Mouse (Mus musculus): ENCODE measurements around the gene Palld. TPM values are rescaled to one million over a fixed set of nuclear protein-coding genes. Genes with fewer than 3 reads are reported as not detected.
A peak's percentile ranks its signal among the peaks of the same experiment; 100 is the strongest.

Gene Palld
- polyA plus RNA-seq, 1 experiment from 2014 or later = 70.4 TPM

DNA sequence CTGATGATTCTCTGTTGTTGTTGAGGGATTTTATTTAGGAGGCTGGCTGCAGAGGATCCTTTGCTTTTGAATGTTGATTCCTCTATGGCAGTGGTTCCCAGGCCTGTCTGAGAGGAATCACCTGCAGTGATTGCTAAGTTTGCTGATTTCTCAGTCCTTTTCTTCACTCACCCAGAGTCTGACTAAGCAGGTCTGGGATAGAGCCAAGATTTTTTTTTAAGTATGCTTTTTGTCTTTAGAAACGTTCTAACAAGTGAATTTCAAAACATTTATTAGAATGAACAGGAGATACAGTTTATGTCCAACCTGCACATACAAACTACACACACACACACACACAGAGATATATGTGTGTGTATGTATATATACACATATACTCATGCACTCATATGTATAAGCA is 211.1 kb downstream of the Palld start:
- no peaks in the 10 kb centered on the region for H3K27me3 ChIP-seq (replicated peaks; ENCODE audit: control insufficient read depth, insufficient read depth, low read length)
- WGBS = 39% methylated on average over 1 of the region's 1 CpGs
- ATAC-seq = no peak
- H3K36me3 ChIP-seq (ENCODE audit: control insufficient read depth, insufficient read depth, low read length) = no peaks in the 10 kb centered on the region
- H3K9ac ChIP-seq (ENCODE audit: low read depth, low read length) = no peak overlapping the region
- no peak overlapping the region for H3K4me2 ChIP-seq (ENCODE audit: low read depth, low read length)
- no peaks in the 10 kb centered on the region for H3K9me3 ChIP-seq (ENCODE audit: control insufficient read depth, low read length)
- H3K4me1 ChIP-seq (ENCODE audit: control insufficient read depth, insufficient read depth, low read length) = no peaks in the 10 kb centered on the region
- no peak overlapping the region for H3K4me3 ChIP-seq (ENCODE audit: low read length)
- no peak overlapping the region for H3K27ac ChIP-seq (ENCODE audit: low read length)

- Histone ChIP-seq H3K4me1 (ENCODE audit: control insufficient read depth, insufficient read depth, low read length) (no peaks in the 10 kb centered on the region), H3K27me3 (replicated peaks; ENCODE audit: control insufficient read depth, insufficient read depth, low read length) (no peaks in the 10 kb centered on the region), H3K9ac (ENCODE audit: low read depth, low read length) (no peak overlapping the region), H3K4me2 (ENCODE audit: low read depth, low read length) (no peak overlapping the region), H3K9me3 (ENCODE audit: control insufficient read depth, low read length) (no peaks in the 10 kb centered on the region), H3K36me3 (ENCODE audit: control insufficient read depth, insufficient read depth, low read length) (no peaks in the 10 kb centered on the region; the same call in 1 of the 2 replicates), H3K4me3 (ENCODE audit: low read length) (no peak overlapping the region), H3K27ac (ENCODE audit: low read length) (no peak overlapping the region)
- 70% methylated on average over 4 of the region's 4 CpGs for WGBS
- peak; percentile 56 for ATAC-seq
These were observed 215.4 kb downstream of the Palld start for GRCm38 (mm10) chr8:61687071-61687470.

DNA sequence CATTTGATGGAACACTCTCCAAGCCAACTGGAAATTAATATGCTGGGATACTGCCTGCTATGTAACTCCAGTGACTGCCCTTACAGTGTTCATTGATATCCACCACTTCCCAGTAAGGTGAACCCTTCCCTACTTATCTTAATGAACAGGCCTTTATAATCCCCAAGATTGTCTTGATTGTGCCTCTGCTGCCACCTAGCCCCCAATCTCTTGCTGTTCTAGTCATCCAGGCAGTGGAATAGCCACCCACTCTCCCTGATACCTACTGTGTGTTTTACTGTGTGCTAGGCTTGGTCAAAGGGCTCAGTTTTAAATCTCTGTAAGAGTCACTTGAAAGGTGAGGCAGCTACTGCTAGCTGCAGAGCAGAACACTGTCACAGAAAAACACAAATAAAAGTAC is 216.2 kb downstream of the Palld start:
- Histone ChIP-seq H3K9me3 (ENCODE audit: control insufficient read depth, low read length) (no peaks in the 10 kb centered on the region), H3K4me3 (ENCODE audit: low read length) (no peak overlapping the region)
- peak; percentile 60; the same call in 1 of the 2 replicates for ATAC-seq

GRCm38 (mm10) chr8:61685280-61685679 is 217.2 kb downstream of the Palld start:
- ATAC-seq = no peak
- H3K9me3 ChIP-seq (ENCODE audit: control insufficient read depth, low read length) = no peaks in the 10 kb centered on the region
- H3K4me2 ChIP-seq (ENCODE audit: low read depth, low read length) = no peak overlapping the region
- H3K36me3 ChIP-seq (ENCODE audit: control insufficient read depth, insufficient read depth, low read length) = no peaks in the 10 kb centered on the region; the same call in 1 of the 2 replicates
- no peak overlapping the region for H3K4me3 ChIP-seq (ENCODE audit: low read length)
- H3K27me3 ChIP-seq (replicated peaks; ENCODE audit: control insufficient read depth, insufficient read depth, low read length) = no peaks in the 10 kb centered on the region
- no peak overlapping the region for H3K9ac ChIP-seq (ENCODE audit: low read depth, low read length)
- no peak overlapping the region for H3K27ac ChIP-seq (ENCODE audit: low read length)
- no peaks in the 10 kb centered on the region for H3K4me1 ChIP-seq (ENCODE audit: control insufficient read depth, insufficient read depth, low read length)
- WGBS = 97% methylated on average over 1 of the region's 1 CpGs

More for the DNA sequence above, 216.2 kb downstream of the Palld start:
- Histone ChIP-seq H3K9ac (ENCODE audit: low read depth, low read length) (no peak overlapping the region), H3K27ac (ENCODE audit: low read length) (no peak overlapping the region), H3K4me1 (ENCODE audit: control insufficient read depth, insufficient read depth, low read length) (no peaks in the 10 kb centered on the region), H3K4me2 (ENCODE audit: low read depth, low read length) (no peak overlapping the region), H3K36me3 (ENCODE audit: control insufficient read depth, insufficient read depth, low read length) (no peaks in the 10 kb centered on the region; the same call in 1 of the 2 replicates), H3K27me3 (replicated peaks; ENCODE audit: control insufficient read depth, insufficient read depth, low read length) (no peaks in the 10 kb centered on the region)

GRCm38 (mm10) chr8:61684280-61684939 is 218.1 kb downstream of the Palld start:
- Histone ChIP-seq H3K27ac (ENCODE audit: low read length) (no peak overlapping the region), H3K27me3 (replicated peaks; ENCODE audit: control insufficient read depth, insufficient read depth, low read length) (no peaks in the 10 kb centered on the region), H3K9me3 (ENCODE audit: control insufficient read depth, low read length) (no peaks in the 10 kb centered on the region), H3K4me2 (ENCODE audit: low read depth, low read length) (no peak overlapping the region), H3K4me1 (ENCODE audit: control insufficient read depth, insufficient read depth, low read length) (no peaks in the 10 kb centered on the region), H3K9ac (ENCODE audit: low read depth, low read length) (no peak overlapping the region), H3K36me3 (ENCODE audit: control insufficient read depth, insufficient read depth, low read length) (no peaks in the 10 kb centered on the region; the same call in 1 of the 2 replicates), H3K4me3 (ENCODE audit: low read length) (no peak overlapping the region)
- no peak for ATAC-seq
- 69% methylated on average over 4 of the region's 4 CpGs for WGBS

GRCm38 (mm10) chr8:61682902-61683301 is 219.6 kb downstream of the Palld start:
- no peaks in the 10 kb centered on the region for H3K9me3 ChIP-seq (ENCODE audit: control insufficient read depth, low read length)
- H3K4me1 ChIP-seq (ENCODE audit: control insufficient read depth, insufficient read depth, low read length) = no peaks in the 10 kb centered on the region
- H3K4me3 ChIP-seq (ENCODE audit: low read length) = no peak overlapping the region
- WGBS = 44% methylated on average over 2 of the region's 2 CpGs
- ATAC-seq = no peak
- no peak overlapping the region for H3K27ac ChIP-seq (ENCODE audit: low read length)
- H3K9ac ChIP-seq (ENCODE audit: low read depth, low read length) = no peak overlapping the region
- no peaks in the 10 kb centered on the region; the same call in 1 of the 2 replicates for H3K36me3 ChIP-seq (ENCODE audit: control insufficient read depth, insufficient read depth, low read length)
- H3K27me3 ChIP-seq (replicated peaks; ENCODE audit: control insufficient read depth, insufficient read depth, low read length) = no peaks in the 10 kb centered on the region
- no peak overlapping the region for H3K4me2 ChIP-seq (ENCODE audit: low read depth, low read length)

GRCm38 (mm10) chr8:61681217-61681616 is 221.3 kb downstream of the Palld start:
- H3K27ac ChIP-seq (ENCODE audit: low read length) = no peak overlapping the region
- no peak overlapping the region for H3K9ac ChIP-seq (ENCODE audit: low read depth, low read length)
- H3K4me2 ChIP-seq (ENCODE audit: low read depth, low read length) = no peak overlapping the region
- ATAC-seq = no peak
- no peaks in the 10 kb centered on the region for H3K9me3 ChIP-seq (ENCODE audit: control insufficient read depth, low read length)
- 65% methylated on average over 3 of the region's 3 CpGs for WGBS
- no peaks in the 10 kb centered on the region for H3K4me1 ChIP-seq (ENCODE audit: control insufficient read depth, insufficient read depth, low read length)
- H3K4me3 ChIP-seq (ENCODE audit: low read length) = no peak overlapping the region
- H3K36me3 ChIP-seq (ENCODE audit: control insufficient read depth, insufficient read depth, low read length) = no peaks in the 10 kb centered on the region; the same call in 1 of the 2 replicates
- H3K27me3 ChIP-seq (replicated peaks; ENCODE audit: control insufficient read depth, insufficient read depth, low read length) = no peaks in the 10 kb centered on the region

DNA sequence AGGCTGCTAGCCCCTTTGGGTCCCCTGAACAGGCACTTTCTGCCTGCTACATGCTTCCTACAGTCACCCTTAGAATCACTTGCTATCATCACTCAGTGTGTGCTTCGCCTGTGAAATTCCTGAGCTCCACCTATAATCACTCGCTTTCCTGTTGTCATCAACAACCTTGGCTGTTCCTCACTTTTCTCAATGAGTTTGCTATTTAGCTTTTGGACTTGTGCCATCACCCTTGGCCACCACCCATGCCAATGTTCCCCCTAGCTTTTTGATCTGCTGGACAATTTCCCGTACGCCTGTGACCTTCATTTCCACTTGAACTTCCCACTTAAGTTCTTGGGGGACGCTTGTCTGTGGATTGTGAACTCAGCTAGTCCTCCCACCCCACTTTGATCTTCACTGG is 225.3 kb downstream of the Palld start:
- Histone ChIP-seq H3K9me3 (ENCODE audit: control insufficient read depth, low read length) (no peaks in the 10 kb centered on the region), H3K27ac (ENCODE audit: low read length) (no peak overlapping the region), H3K36me3 (ENCODE audit: control insufficient read depth, insufficient read depth, low read length) (no peaks in the 10 kb centered on the region), H3K4me2 (ENCODE audit: low read depth, low read length) (no peak overlapping the region), H3K27me3 (replicated peaks; ENCODE audit: control insufficient read depth, insufficient read depth, low read length) (no peaks in the 10 kb centered on the region), H3K9ac (ENCODE audit: low read depth, low read length) (no peak overlapping the region), H3K4me3 (ENCODE audit: low read length) (no peak overlapping the region), H3K4me1 (ENCODE audit: control insufficient read depth, insufficient read depth, low read length) (no peaks in the 10 kb centered on the region)
- no peak for ATAC-seq
- 88% methylated on average over 5 of the region's 5 CpGs for WGBS

DNA sequence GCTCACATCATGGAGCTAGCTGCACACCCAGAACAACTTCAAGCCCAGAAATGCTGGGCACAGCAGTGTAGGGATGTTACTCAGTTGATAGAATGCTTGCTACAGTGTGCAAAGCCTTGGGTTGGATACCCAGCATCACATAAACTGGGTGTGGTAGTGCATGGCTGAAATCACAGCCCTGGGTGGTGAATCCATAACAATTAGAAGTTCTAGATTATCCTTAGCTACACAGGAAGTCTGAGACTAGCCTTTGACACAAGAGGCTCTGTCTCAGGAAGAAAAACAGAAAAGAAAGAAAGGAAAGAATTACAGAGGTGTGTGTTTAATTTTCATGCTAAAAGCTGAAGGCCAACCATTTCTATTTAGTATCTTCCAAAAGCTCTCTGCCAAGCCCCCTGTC is 231.3 kb downstream of the Palld start:
- Histone ChIP-seq H3K9ac (ENCODE audit: low read depth, low read length) (no peak overlapping the region), H3K4me2 (ENCODE audit: low read depth, low read length) (no peak overlapping the region), H3K27me3 (replicated peaks; ENCODE audit: control insufficient read depth, insufficient read depth, low read length) (no peaks in the 10 kb centered on the region), H3K27ac (ENCODE audit: low read length) (no peak overlapping the region), H3K36me3 (ENCODE audit: control insufficient read depth, insufficient read depth, low read length) (no peaks in the 10 kb centered on the region), H3K9me3 (ENCODE audit: control insufficient read depth, low read length) (no peaks in the 10 kb centered on the region), H3K4me1 (ENCODE audit: control insufficient read depth, insufficient read depth, low read length) (no peaks in the 10 kb centered on the region), H3K4me3 (ENCODE audit: low read length) (no peak overlapping the region)
- ATAC-seq = no peak

- 67% methylated on average over 4 of the region's 4 CpGs for WGBS
- no peak for ATAC-seq
- no peak overlapping the region for H3K4me2 ChIP-seq (ENCODE audit: low read depth, low read length)
These were observed 232.1 kb downstream of the Palld start for GRCm38 (mm10) chr8:61670376-61670775.

More at GRCm38 (mm10) chr8:61670376-61670775, 232.1 kb downstream of the Palld start:
- H3K4me1 ChIP-seq (ENCODE audit: control insufficient read depth, insufficient read depth, low read length) = no peaks in the 10 kb centered on the region
- no peaks in the 10 kb centered on the region for H3K9me3 ChIP-seq (ENCODE audit: control insufficient read depth, low read length)
- H3K27me3 ChIP-seq (replicated peaks; ENCODE audit: control insufficient read depth, insufficient read depth, low read length) = no peaks in the 10 kb centered on the region
- H3K27ac ChIP-seq (ENCODE audit: low read length) = no peak overlapping the region
- no peak overlapping the region for H3K4me3 ChIP-seq (ENCODE audit: low read length)
- no peak overlapping the region for H3K9ac ChIP-seq (ENCODE audit: low read depth, low read length)
- H3K36me3 ChIP-seq (ENCODE audit: control insufficient read depth, insufficient read depth, low read length) = no peaks in the 10 kb centered on the region
